Mouse (Mus musculus) liver, postnatal 0 days (tissue): ENCODE data around the gene Trp53tg5.

Source experiments
- CTCF ChIP-seq: sonication (generic); IDR thresholded peaks from 2 replicates; pipeline ENCODE4 v1.5.1; 2016; ENCODE audit warnings: antibody characterized with exemption, low read depth
- EP300 ChIP-seq: IDR thresholded peaks from 2 replicates; pipeline ENCODE4 v1.6.1; 2016; ENCODE audit warnings: antibody characterized with exemption, low read depth, mild to moderate bottlenecking

- TF ChIP-seq EP300 (peak; percentile 35; the same call in 1 of the 2 replicates), CTCF (no peak)
Measured at GRCm38 (mm10) chr2:164421306-164421705, 52.2 kb downstream of the Trp53tg5 start.
